Mouse (Mus musculus) midbrain, embryonic 15.5 days (tissue): ENCODE data around the gene Map7. TPM values are rescaled to one million over a fixed set of nuclear protein-coding genes. Genes with fewer than 3 reads are reported as not detected.
A peak's percentile ranks its signal among the peaks of the same experiment; 100 is the strongest.

Experiments used
- ATAC-seq: fragments of 200-750 bp; cut with Nextera tagmentation; replicated peaks from 2 replicates; pipeline ENCODE4 v1.8.0; 2017; ENCODE audit warnings: moderate TSS enrichment
- H3K27ac ChIP-seq: fragments of 300-500 bp; sonication (generic); 2 replicates; pipeline ENCODE4 v1.5.1; 2015; ENCODE audit warnings: mild to moderate bottlenecking, inconsistent platforms
- H3K27me3 ChIP-seq: fragments of 300-500 bp; sonication (generic); replicated peaks from 2 replicates; pipeline ENCODE4 v1.6.1; 2015; ENCODE audit warnings: inconsistent platforms
- H3K36me3 ChIP-seq: fragments of 300-500 bp; sonication (generic); replicated peaks from 2 replicates; pipeline ENCODE4 v1.6.1; 2015; ENCODE audit warnings: inconsistent platforms
- H3K4me1 ChIP-seq: fragments of 300-500 bp; sonication (generic); 2 replicates; pipeline ENCODE4 v1.6.1; 2015; ENCODE audit warnings: inconsistent platforms
- H3K4me2 ChIP-seq: fragments of 300-500 bp; sonication (generic); 2 replicates; pipeline ENCODE4 v1.6.1; 2015; ENCODE audit warnings: inconsistent platforms, mild to moderate bottlenecking, moderate library complexity
- H3K4me3 ChIP-seq: fragments of 300-500 bp; sonication (generic); 2 replicates; pipeline ENCODE4 v1.5.1; 2015; ENCODE audit warnings: mild to moderate bottlenecking, inconsistent platforms
- H3K9ac ChIP-seq: fragments of 300-500 bp; sonication (generic); 2 replicates; pipeline ENCODE4 v1.6.1; 2015; ENCODE audit warnings: mild to moderate bottlenecking, inconsistent platforms
- H3K9me3 ChIP-seq: fragments of 300-500 bp; sonication (generic); 2 replicates; pipeline ENCODE4 v1.6.1; 2016; ENCODE audit warnings: inconsistent platforms
- WGBS: fragments of 180-500 bp; shearing (Covaris S2); methylation state at CpG from one replicate; pipeline ENCODE4 v1.1.7; 2015; ENCODE audit warnings: mixed read lengths; 5-methylcytosine and 5-hydroxymethylcytosine counted together
- polyA plus RNA-seq: library from polyadenylated mRNA; unstranded; fragments of >200 nt; fragmentation: Nextera tagmentation; extraction: Ambion mirVana; gene quantifications from 2 replicates; pipeline ENCODE4 v1.2.1, GENCODE M21; 2015

Gene Map7
- polyA plus RNA-seq, 1 experiment from 2014 or later = 7.7 TPM

DNA sequence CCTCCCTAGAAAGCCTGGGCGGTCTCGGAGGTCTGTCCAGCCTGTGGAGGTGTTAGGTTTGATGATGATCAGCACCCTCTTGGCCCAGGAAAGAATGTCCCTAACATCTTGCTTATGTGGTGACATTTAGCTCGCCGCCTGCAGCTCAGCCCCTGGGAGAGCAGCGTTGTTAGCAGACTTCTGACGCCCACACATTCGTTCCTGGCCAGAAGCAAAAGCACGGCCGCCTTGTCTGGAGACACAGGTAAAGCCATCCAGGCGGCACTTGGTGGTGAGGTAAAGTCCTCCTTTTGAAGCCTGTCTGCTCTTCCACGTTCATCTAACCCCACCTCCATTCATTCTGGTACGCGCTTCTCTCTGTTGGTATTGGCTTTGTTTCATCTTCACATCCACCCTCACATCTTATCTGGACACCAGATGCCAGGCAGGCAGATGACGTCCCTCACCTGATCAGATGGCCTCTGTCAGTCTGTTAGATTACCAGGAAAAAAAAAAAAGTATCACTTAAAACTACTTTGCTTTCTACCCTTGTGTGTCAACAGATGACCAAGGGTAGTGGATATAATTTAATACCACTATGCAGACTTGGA lies 108.9 kb downstream of the Map7 start:
- H3K4me2 ChIP-seq = no peak overlapping the region
- H3K27ac ChIP-seq = no peak overlapping the region

DNA sequence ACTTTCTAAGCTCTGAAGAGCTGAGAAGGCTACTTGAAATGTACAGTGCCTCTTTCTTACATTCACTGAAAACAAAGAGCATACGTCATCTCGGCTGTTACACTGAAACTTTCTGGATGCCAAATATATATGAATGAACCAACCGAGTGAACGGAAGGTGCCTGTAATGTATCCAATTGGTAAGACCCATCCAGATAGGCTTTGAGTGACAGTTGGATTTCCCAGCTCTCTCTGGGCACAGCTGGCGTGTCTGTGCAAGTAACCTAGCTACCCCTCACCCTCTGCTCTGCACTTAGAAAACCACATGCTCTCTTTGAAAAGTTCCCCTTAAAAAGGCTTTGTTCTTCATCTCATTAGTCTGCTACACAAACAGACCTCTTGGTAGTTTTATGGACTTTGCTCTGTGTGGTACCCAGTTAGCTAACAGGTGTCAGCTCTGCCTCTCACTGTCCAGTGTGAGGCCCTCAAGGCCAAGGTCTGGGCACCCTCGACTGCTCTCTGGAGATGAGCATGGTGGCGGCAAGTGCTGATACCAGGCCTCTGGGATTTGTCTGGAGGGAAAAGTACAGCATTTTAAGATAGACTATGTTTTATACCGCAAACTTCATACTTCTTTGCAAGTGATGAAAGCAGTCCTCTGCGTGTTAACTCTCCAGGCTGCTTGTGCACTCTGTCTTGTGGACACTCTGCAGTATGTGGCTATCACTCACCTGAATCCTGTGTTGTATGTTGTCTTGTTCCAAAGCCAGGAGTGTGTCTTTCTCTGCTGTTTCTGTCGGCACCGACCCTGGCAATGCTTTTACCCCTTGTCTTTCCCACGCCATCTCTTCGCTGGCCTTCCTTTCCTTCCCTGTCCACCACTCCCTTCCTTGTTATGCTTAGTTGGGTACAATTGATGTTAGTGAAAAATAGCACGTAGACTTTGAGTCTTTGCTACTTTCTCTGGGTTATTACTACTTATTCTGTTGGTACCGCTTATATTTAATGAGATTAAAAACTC lies 109.8 kb downstream of the Map7 start:
- H3K9me3 ChIP-seq = no peaks in the 10 kb centered on the region

More for the DNA sequence above, 108.9 kb downstream of the Map7 start:
- 88% methylated on average over 14 of the region's 14 CpGs for WGBS
- no peak overlapping the region for H3K9ac ChIP-seq
- no peak for ATAC-seq
- H3K4me3 ChIP-seq = no peak overlapping the region
- no peaks in the 10 kb centered on the region for H3K36me3 ChIP-seq
- no peaks in the 10 kb centered on the region for H3K9me3 ChIP-seq
- no peaks in the 10 kb centered on the region for H3K4me1 ChIP-seq
- no peaks in the 10 kb centered on the region for H3K27me3 ChIP-seq

DNA sequence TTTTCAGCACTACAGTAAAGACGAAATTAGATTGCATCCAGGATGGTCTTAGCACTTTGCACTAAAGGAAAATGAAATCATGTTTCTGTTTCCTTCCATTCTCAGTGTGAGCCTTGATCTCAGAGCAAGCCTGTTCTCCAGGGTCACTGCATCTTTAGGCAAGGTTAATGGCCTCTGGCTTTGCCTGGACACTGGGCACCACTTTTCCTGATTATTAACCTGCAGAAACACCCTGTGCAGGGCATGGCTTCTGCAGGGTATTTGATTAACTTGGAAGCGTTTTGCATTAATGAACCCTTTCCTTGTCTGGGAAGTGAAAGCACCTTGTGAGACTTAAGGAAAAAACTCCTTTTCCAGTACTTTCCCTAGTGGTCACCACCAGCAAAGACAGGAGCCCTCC lies 111.2 kb downstream of the Map7 start:
- no peak overlapping the region for H3K4me2 ChIP-seq
- H3K9ac ChIP-seq = no peak overlapping the region
- H3K4me1 ChIP-seq = no peaks in the 10 kb centered on the region
- ATAC-seq = no peak
- no peak overlapping the region for H3K4me3 ChIP-seq
- 79% methylated on average over 2 of the region's 2 CpGs for WGBS
- no peaks in the 10 kb centered on the region for H3K9me3 ChIP-seq
- no peak overlapping the region for H3K27ac ChIP-seq
- H3K27me3 ChIP-seq = no peaks in the 10 kb centered on the region
- no peaks in the 10 kb centered on the region for H3K36me3 ChIP-seq

More for the DNA sequence above, 109.8 kb downstream of the Map7 start:
- no peak overlapping the region for H3K4me3 ChIP-seq
- H3K4me2 ChIP-seq = no peak overlapping the region
- 87% methylated on average over 15 of the region's 15 CpGs for WGBS
- H3K4me1 ChIP-seq = no peaks in the 10 kb centered on the region
- H3K9ac ChIP-seq = no peak overlapping the region
- no peaks in the 10 kb centered on the region for H3K36me3 ChIP-seq
- no peaks in the 10 kb centered on the region for H3K27me3 ChIP-seq
- ATAC-seq = no peak
- H3K27ac ChIP-seq = no peak overlapping the region

DNA sequence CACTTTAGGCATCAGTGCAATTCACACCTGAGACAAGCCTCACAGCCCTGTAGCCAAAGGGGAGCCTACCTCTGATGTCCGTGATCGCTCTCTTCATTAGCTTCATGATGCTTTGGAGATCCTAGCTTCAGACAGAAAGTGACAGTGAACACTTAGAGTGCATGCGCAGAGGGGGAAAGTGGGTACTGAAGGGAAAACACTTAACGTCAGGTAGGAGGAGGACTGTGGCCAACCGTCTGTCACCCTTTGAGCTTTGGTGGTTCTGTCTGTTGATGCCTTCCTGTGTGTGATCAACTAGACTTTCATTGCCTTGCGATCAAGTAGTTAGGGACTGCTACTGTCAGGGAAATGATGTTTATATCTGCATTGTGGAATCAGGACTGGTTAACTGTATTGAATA lies 114.6 kb downstream of the Map7 start:
- no peak overlapping the region for H3K4me2 ChIP-seq
- no peaks in the 10 kb centered on the region for H3K4me1 ChIP-seq
- H3K9me3 ChIP-seq = no peaks in the 10 kb centered on the region
- 96% methylated on average over 6 of the region's 6 CpGs for WGBS
- no peaks in the 10 kb centered on the region for H3K36me3 ChIP-seq
- no peak for ATAC-seq
- no peak overlapping the region for H3K4me3 ChIP-seq
- no peaks in the 10 kb centered on the region for H3K27me3 ChIP-seq
- H3K27ac ChIP-seq = no peak overlapping the region
- H3K9ac ChIP-seq = no peak overlapping the region

DNA sequence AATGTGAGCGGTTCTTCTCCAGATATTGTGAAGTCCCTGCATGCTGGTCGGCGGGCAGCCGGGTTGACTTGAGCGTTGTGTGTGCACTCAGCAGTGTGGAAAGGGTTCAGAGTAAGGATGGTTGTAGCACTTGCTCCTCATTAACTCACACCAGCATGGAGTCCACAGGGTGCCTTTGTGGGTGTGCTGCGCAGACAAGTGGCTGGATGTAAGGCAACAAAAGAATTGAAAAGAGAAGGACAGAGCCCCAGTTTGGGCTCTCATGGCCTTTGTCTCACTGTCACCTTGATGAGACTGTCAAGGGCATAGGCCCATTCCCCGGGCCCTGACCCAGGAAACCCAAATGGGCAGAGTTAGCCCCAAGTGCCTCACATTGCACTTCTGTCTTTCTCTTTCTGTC lies 116.2 kb downstream of the Map7 start:
- H3K9me3 ChIP-seq = no peaks in the 10 kb centered on the region
- WGBS = 81% methylated on average over 7 of the region's 7 CpGs
- H3K4me3 ChIP-seq = no peak overlapping the region
- no peaks in the 10 kb centered on the region for H3K4me1 ChIP-seq
- no peak overlapping the region for H3K27ac ChIP-seq
- no peak overlapping the region for H3K9ac ChIP-seq
- no peak overlapping the region for H3K4me2 ChIP-seq
- H3K36me3 ChIP-seq = no peaks in the 10 kb centered on the region
- no peak for ATAC-seq
- H3K27me3 ChIP-seq = no peaks in the 10 kb centered on the region

DNA sequence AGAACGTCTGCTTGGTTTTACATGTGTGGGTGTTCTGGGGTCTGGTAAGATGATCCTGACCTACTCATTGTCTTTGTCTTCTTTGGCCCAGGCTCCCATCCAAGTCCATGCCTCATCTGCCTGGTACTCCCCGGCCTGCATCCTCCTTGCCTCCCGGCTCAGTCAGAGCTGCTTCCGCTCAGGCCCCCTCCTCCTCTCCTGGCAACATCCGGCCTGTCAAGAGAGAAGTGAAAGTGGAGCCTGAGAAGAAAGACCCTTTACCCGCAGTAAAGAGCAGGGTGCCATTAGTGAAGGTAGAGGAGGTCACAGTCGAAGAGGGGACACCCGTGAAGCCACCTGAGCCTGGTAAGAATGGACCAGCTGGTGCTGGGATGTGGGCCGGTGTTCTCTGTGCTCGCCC lies 118.8 kb downstream of the Map7 start:
- Histone ChIP-seq H3K36me3 (no peaks in the 10 kb centered on the region), H3K9me3 (no peaks in the 10 kb centered on the region), H3K4me2 (no peak overlapping the region), H3K27ac (no peak overlapping the region), H3K4me1 (no peaks in the 10 kb centered on the region), H3K4me3 (no peak overlapping the region), H3K9ac (no peak overlapping the region), H3K27me3 (no peaks in the 10 kb centered on the region)
- 77% methylated on average over 10 of the region's 10 CpGs for WGBS
- ATAC-seq = no peak

DNA sequence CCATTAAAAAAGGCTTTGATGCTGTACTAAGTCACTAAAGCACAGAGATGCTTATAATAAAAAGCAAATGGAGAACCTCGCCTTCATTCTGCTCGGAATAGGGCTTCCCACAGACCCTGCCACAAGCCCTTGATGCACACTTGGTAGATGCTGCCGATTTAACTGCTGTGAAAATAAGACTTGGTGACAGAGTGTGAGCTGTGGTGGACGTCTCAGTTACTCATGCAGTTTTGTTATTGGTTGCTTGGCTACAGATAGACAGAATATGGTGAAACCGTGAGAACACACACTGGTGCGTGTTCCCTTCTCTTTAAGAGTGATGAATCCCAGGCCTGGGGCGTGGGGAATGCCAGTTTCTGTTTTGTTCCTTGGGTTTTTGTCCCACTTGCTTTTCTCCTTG lies 120.7 kb downstream of the Map7 start:
- Histone ChIP-seq H3K9ac (no peak overlapping the region), H3K4me3 (no peak overlapping the region), H3K27me3 (no peaks in the 10 kb centered on the region), H3K4me2 (no peak overlapping the region), H3K27ac (no peak overlapping the region), H3K4me1 (no peaks in the 10 kb centered on the region), H3K36me3 (no peaks in the 10 kb centered on the region), H3K9me3 (no peaks in the 10 kb centered on the region)
- 68% methylated on average over 7 of the region's 7 CpGs for WGBS
- 0 out of 2 replicates have a peak, but pooled peaks have one; percentile 31 for ATAC-seq

DNA sequence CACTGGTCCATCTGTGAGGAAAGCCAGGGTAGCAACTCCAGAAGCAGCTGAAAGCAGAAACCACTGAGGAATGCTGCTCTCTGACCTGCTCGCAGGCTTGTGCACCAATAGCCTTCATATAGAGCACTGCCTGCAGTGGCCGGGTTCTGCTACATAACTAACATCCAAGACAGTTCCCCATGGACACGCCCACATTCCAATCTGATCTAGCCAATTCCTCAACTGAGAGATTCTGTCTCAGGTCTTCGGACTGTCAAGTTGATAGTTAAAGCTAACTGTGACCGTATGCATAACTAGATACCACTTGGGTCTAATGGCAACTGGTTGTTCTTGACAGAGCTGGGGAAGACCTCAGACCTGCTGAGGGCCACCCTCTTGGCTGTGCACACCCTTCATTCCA lies 124.1 kb downstream of the Map7 start:
- Histone ChIP-seq H3K4me1 (no peaks in the 10 kb centered on the region), H3K4me3 (no peak overlapping the region)
- WGBS = 95% methylated on average over 5 of the region's 5 CpGs

DNA sequence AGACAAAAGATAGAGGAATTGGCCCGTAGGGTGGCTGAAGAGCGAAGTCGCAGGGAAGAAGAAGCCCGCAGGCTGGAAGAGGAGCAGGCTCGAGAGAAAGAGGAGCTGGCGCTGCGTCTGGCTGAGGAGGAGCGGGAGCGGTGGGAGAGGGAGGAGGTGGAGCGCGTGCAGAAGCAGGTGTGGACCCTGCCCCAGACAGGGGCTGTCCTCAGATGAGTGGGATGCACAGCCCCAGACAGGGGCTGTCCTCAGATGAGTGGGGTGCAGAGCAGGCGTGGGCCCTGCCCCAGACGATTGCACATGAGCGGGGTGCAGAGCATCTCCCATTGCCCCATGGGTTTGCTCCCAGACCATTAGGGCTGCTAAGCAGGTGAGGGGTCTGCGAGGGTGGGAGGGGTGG lies 125.0 kb downstream of the Map7 start:
- no peak overlapping the region for H3K4me2 ChIP-seq
- H3K9ac ChIP-seq = no peak overlapping the region
- no peaks in the 10 kb centered on the region for H3K36me3 ChIP-seq
- ATAC-seq = peak; percentile 76
- no peaks in the 10 kb centered on the region for H3K4me1 ChIP-seq
- no peaks in the 10 kb centered on the region for H3K9me3 ChIP-seq
- 65% methylated on average over 15 of the region's 15 CpGs for WGBS
- no peak overlapping the region for H3K4me3 ChIP-seq
- no peak overlapping the region for H3K27ac ChIP-seq
- H3K27me3 ChIP-seq = no peaks in the 10 kb centered on the region

More for the DNA sequence above, 124.1 kb downstream of the Map7 start:
- no peak overlapping the region for H3K4me2 ChIP-seq
- no peaks in the 10 kb centered on the region for H3K9me3 ChIP-seq
- ATAC-seq = no peak
- H3K36me3 ChIP-seq = no peaks in the 10 kb centered on the region
- no peak overlapping the region for H3K27ac ChIP-seq
- H3K27me3 ChIP-seq = no peaks in the 10 kb centered on the region
- no peak overlapping the region for H3K9ac ChIP-seq

DNA sequence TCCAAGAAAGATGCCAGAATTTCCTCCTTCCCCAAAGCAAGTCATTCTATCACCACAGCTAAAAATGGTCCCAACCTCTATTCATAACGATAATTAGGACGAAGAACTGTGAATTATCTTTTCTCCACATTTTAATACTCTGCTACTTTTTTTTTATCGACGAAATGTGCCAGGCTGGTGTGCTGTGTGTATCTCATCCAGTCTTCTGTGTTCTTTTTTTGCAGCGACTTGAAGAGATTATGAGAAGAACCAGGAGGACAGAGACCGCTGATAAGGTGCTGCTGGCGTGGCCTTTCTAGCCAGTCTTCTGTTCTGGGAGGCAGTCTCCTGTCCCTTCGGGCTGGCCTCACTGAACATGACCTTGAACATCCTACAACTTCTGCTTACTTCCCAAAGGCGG lies 125.8 kb downstream of the Map7 start:
- no peak for ATAC-seq
- H3K4me2 ChIP-seq = no peak overlapping the region
- H3K27ac ChIP-seq = no peak overlapping the region
- H3K9ac ChIP-seq = no peak overlapping the region
- WGBS = 87% methylated on average over 9 of the region's 9 CpGs
- no peak overlapping the region for H3K4me3 ChIP-seq
- no peaks in the 10 kb centered on the region for H3K9me3 ChIP-seq
- H3K27me3 ChIP-seq = no peaks in the 10 kb centered on the region
- no peaks in the 10 kb centered on the region for H3K36me3 ChIP-seq
- no peaks in the 10 kb centered on the region for H3K4me1 ChIP-seq

DNA sequence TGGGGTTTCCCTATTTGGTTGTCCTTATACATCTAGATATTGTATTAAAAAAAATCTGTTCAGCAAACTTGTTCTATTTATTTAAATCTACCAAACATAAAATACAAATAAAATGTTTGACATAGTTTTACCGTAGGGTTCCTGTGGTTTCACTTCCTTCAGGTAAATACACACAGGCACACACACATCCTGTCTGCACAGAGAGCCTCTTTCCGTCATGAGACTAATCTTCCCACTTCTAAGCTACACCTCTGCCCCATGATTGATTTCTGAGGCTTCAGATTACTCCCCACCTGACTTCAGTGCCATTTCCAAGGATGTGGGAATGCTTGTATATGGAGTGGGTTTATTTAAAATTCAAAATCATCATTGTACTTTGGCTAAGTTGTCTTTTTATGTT lies 133.2 kb downstream of the Map7 start:
- no peak overlapping the region for H3K27ac ChIP-seq
- H3K4me3 ChIP-seq = no peak overlapping the region
- H3K9me3 ChIP-seq = no peaks in the 10 kb centered on the region
- H3K4me1 ChIP-seq = peaks cover 13% of the 10 kb centered on the region
- H3K36me3 ChIP-seq = no peaks in the 10 kb centered on the region
- WGBS = 82% methylated on average over 2 of the region's 2 CpGs
- H3K4me2 ChIP-seq = no peak overlapping the region
- no peaks in the 10 kb centered on the region for H3K27me3 ChIP-seq
- no peak for ATAC-seq
- no peak overlapping the region for H3K9ac ChIP-seq

DNA sequence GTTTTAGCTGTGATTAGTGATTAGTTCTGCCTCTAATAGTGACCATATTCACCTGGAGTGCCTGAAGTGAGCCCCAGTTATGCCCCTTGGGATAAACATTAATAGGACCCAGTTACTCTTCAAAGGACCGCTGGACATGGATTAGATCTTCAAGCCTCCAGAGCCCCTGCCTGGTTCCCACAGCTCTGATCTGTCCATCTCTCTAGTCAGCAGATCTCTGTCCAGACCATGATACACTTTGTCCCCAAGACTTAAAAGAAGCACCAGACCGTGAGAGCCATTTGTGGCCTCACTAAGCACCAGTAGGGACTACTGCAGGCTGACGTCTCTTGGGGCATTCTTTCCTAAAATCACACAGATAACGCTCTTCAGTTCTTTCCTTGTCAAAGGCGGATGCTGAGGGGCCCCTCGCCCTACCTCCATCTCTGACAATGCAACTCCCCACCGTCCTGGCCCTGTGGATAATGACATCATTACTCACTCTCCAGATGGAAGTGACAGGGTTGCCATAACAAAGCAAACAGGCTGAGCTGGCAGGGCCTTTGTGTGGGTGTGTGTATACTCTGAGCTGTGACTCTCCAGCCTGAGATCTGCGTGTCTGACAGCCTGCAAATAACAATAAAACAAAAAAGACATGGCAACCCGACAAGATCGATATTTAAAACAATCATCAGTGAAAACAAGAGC lies 137.2 kb downstream of the Map7 start:
- ATAC-seq = peak; percentile 75
- WGBS = 5% methylated on average over 10 of the region's 10 CpGs

More for the DNA sequence above, 137.2 kb downstream of the Map7 start:
- Histone ChIP-seq H3K9me3 (no peaks in the 10 kb centered on the region), H3K9ac (peak overlapping the region; percentile 32), H3K36me3 (no peaks in the 10 kb centered on the region), H3K4me2 (peak overlapping the region; percentile 36), H3K4me1 (peaks cover 23% of the 10 kb centered on the region), H3K27ac (peak overlapping the region; percentile 83), H3K4me3 (no peak overlapping the region), H3K27me3 (no peaks in the 10 kb centered on the region)
